Mouse (Mus musculus) neural tube, embryonic 15.5 days (tissue): ENCODE results near the gene Rapgefl1. TPM values are rescaled to one million over a fixed set of nuclear protein-coding genes. Genes with fewer than 3 reads are reported as not detected.
"Not testable (repeated sequence)": the region's sequence is repeated elsewhere in the genome, so short reads cannot be mapped to it uniquely, and the experiment has no call there.

Source experiments
- ATAC-seq: fragments of 200-750 bp; cut with Nextera tagmentation; 2 replicates; pipeline ENCODE4 v1.8.0; 2017; ENCODE audit warnings: mild to moderate bottlenecking, moderate TSS enrichment, moderate library complexity; ENCODE audit not compliant: low FRiP score
- H3K27ac ChIP-seq: fragments of 300-500 bp; sonication (generic); replicated peaks from 2 replicates; pipeline ENCODE4 v1.5.1; 2015; ENCODE audit warnings: mild to moderate bottlenecking, inconsistent platforms
- H3K27me3 ChIP-seq: fragments of 300-500 bp; sonication (generic); replicated peaks from 2 replicates; pipeline ENCODE4 v1.6.1; 2015; ENCODE audit warnings: inconsistent platforms
- H3K36me3 ChIP-seq: fragments of 300-500 bp; sonication (generic); 2 replicates; pipeline ENCODE4 v1.6.1; 2015; ENCODE audit warnings: inconsistent platforms
- H3K4me1 ChIP-seq: fragments of 300-500 bp; sonication (generic); 2 replicates; pipeline ENCODE4 v1.6.1; 2015; ENCODE audit warnings: inconsistent platforms
- H3K4me2 ChIP-seq: fragments of 300-500 bp; sonication (generic); 2 replicates; pipeline ENCODE4 v1.6.1; 2015; ENCODE audit warnings: inconsistent platforms, mild to moderate bottlenecking, moderate library complexity
- H3K4me3 ChIP-seq: fragments of 300-500 bp; sonication (generic); replicated peaks from 2 replicates; pipeline ENCODE4 v1.5.1; 2015; ENCODE audit warnings: mild to moderate bottlenecking, inconsistent platforms
- H3K9ac ChIP-seq: fragments of 300-500 bp; sonication (generic); replicated peaks from 2 replicates; pipeline ENCODE4 v1.6.1; 2015; ENCODE audit warnings: mild to moderate bottlenecking, inconsistent platforms
- H3K9me3 ChIP-seq: fragments of 300-500 bp; sonication (generic); replicated peaks from 2 replicates; pipeline ENCODE4 v1.6.1; 2016; ENCODE audit warnings: inconsistent platforms
- WGBS: fragments of 180-500 bp; shearing (Covaris S2); methylation state at CpG from one replicate; pipeline ENCODE4 v1.1.7; 2015; ENCODE audit warnings: mixed read lengths; 5-methylcytosine and 5-hydroxymethylcytosine counted together
- polyA plus RNA-seq: library from polyadenylated mRNA; unstranded; fragments of >200 nt; fragmentation: Nextera tagmentation; extraction: Ambion mirVana; gene quantifications from 2 replicates; pipeline ENCODE4 v1.2.1, GENCODE M21; 2015

The Rapgefl1 gene
- polyA plus RNA-seq, 1 experiment from 2014 or later, result 13.7 TPM

DNA sequence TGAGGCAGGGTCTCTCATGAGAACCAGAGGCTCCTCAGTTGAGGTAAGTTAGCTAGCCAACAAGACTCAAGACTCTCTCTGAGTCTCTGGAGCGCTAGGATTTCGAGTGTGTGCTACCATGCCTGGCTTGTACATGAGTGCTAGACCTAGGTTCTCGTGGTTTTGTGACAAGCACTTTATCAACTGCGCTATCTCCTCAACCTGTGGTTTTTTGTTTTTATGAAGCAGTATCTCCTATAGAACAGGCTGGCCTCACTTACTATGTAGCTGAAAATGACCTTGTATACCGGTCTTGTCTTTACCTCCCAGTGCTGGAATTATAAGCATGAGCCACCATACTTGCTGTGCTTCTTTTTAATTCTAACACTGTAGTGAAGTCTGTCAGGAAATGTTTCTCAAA, 15.6 kb upstream of the Rapgefl1 start:
- peaks cover 79% of the 10 kb centered on the region for H3K36me3 ChIP-seq
- WGBS, result 95% methylated on average over 5 of the region's 5 CpGs

DNA sequence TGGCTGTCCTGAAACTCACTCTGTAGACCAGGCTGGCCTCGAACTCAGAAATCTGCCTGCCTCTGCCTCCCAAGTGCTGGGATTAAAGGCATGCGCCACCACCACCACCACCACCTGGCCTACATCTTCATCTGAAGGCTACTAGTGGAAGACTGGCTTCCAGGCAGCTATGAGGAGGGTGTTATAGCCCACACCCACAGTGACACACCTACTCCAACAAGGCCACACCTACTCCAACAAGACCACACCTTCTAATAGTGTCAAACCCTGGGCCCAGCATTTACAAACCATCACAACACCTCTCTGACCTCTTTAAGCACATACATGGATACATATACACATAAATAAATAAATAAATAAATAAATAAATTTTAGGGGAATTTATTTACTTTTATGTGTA, 10.5 kb upstream of the Rapgefl1 start:
- ATAC-seq, H3K9ac ChIP-seq, H3K9me3 ChIP-seq, H3K4me3 ChIP-seq, H3K4me1 ChIP-seq, H3K27me3 ChIP-seq, H3K4me2 ChIP-seq, H3K27ac ChIP-seq: not testable (repeated sequence)
- peaks cover 88% of the 10 kb centered on the region for H3K36me3 ChIP-seq
- WGBS, result 100% methylated on average over 2 of the region's 2 CpGs

More for the DNA sequence above, 15.6 kb upstream of the Rapgefl1 start:
- H3K9ac ChIP-seq, result no peak overlapping the region
- H3K9me3 ChIP-seq, result no peaks in the 10 kb centered on the region
- ATAC-seq, result no peak
- H3K4me1 ChIP-seq, result 0 out of 2 replicates have a peak, but pooled peaks cover 4% of the 10 kb centered on the region
- no peak overlapping the region for H3K4me3 ChIP-seq
- no peak overlapping the region for H3K4me2 ChIP-seq
- H3K27ac ChIP-seq, result no peak overlapping the region
- H3K27me3 ChIP-seq, result no peaks in the 10 kb centered on the region

DNA sequence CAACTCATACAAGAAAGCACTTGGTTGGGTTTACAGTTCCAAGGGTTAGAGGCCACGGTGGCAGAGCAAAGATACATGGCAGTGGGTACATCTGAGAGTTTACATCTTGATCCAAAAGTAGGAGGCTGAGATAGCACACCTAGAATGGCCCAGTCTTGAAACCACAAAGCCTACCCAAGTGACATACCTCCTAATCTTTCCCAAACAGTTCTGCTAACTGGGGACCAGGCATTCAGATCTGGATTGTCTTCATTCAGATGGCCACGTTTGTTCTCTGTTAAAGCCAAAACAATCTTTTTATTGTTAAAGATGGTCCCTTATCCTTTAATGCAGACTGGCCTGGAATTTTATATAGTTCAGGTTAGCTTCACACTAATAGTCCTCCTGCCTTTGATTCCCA, 8.7 kb upstream of the Rapgefl1 start:
- Histone ChIP-seq H3K9ac (no peak overlapping the region), H3K27me3 (no peaks in the 10 kb centered on the region), H3K4me2 (no peak overlapping the region), H3K27ac (no peak overlapping the region), H3K9me3 (no peaks in the 10 kb centered on the region), H3K36me3 (peaks cover 88% of the 10 kb centered on the region), H3K4me1 (0 out of 2 replicates have a peak, but pooled peaks cover 4% of the 10 kb centered on the region), H3K4me3 (no peak overlapping the region)
- 94% methylated on average over 2 of the region's 2 CpGs for WGBS
- ATAC-seq, result no peak

DNA sequence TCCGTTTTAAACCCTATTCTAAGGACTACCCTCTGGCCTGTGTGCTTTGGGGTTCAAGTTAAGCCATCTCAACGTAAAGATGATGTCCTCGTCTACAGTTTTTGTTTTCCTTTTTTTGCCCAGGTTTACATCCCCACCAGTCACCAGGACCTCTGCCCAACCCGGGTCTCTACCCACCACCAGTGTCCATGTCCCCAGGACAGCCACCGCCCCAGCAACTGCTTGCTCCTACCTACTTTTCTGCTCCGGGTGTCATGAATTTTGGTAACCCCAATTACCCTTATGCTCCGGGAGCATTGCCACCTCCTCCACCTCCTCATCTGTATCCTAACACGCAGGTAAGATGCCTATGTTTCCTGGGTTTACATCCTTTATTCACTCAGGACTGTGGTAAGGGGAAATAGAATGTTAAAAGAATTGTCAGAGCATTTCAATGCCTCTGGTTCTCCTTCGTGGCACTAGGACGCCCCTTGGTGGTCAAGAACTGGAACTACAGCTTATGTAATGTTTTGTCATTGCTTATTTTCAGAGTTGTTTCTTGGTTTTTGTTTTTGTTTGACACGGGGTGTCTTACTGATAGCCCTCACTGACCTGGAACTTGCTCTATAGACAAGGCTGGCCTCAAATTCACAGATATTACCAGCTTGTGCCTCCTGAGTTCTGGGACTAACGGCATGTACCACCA, 7.4 kb upstream of the Rapgefl1 start:
- Histone ChIP-seq H3K4me3 (no peak overlapping the region), H3K9ac (no peak overlapping the region), H3K9me3 (no peaks in the 10 kb centered on the region), H3K27ac (no peak overlapping the region), H3K4me1 (0 out of 2 replicates have a peak, but pooled peaks cover 3% of the 10 kb centered on the region), H3K36me3 (peaks cover 89% of the 10 kb centered on the region), H3K4me2 (no peak overlapping the region), H3K27me3 (no peaks in the 10 kb centered on the region)
- WGBS, result 75% methylated on average over 12 of the region's 12 CpGs
- ATAC-seq, result no peak

DNA sequence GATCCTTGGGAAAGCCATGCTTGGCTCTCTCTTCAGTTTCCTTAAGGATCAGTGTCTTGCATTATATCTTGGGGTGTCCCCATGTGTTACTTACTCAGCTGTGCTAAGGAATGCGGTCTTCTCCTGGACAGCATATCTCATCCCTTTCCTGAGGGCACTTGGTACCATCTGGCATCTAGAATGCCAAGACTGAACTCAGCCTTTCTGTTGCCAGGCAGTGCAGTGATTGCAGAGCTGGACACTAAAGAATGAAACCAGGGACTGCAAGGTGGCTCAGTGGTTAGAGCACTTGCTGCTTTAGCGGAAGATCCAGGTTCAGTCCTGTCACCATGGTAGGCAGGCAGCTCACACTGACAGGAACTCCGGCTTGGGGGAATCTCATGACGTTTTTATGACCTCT, 6.7 kb upstream of the Rapgefl1 start:
- Histone ChIP-seq H3K9me3 (no peaks in the 10 kb centered on the region), H3K4me1 (no peaks in the 10 kb centered on the region), H3K36me3 (peaks cover 87% of the 10 kb centered on the region), H3K27ac (no peak overlapping the region), H3K27me3 (no peaks in the 10 kb centered on the region), H3K4me2 (no peak overlapping the region), H3K9ac (no peak overlapping the region), H3K4me3 (no peak overlapping the region)
- no peak for ATAC-seq
- 77% methylated on average over 4 of the region's 4 CpGs for WGBS

DNA sequence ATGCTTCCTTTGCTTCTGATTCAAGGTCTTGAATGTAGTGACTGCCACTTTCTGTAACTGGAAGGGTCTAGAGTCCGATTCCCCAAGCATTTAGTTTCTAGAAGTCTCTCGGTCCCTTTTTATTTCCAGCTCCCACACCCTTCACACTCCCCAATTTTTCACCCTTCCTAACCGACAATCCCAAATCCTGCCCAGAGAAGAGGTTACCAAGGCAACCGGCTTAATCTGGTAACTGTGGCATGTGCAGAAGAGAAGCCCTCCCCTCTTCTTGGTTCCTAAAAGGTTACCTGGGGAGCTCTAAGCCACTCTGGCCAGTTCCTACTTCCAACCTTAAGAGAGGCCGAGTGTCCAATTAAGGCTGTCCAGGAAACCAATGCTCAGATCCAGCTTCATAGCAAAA, 1.3 kb upstream of the Rapgefl1 start:
- H3K4me1 ChIP-seq, result peaks cover 35% of the 10 kb centered on the region
- H3K27ac ChIP-seq, result no peak overlapping the region
- H3K9me3 ChIP-seq, result no peaks in the 10 kb centered on the region
- no peak overlapping the region for H3K4me2 ChIP-seq
- no peaks in the 10 kb centered on the region for H3K27me3 ChIP-seq
- 47% methylated on average over 5 of the region's 5 CpGs for WGBS
- ATAC-seq, result no peak
- no peak overlapping the region for H3K9ac ChIP-seq
- H3K4me3 ChIP-seq, result no peak overlapping the region
- peaks cover 40% of the 10 kb centered on the region for H3K36me3 ChIP-seq

DNA sequence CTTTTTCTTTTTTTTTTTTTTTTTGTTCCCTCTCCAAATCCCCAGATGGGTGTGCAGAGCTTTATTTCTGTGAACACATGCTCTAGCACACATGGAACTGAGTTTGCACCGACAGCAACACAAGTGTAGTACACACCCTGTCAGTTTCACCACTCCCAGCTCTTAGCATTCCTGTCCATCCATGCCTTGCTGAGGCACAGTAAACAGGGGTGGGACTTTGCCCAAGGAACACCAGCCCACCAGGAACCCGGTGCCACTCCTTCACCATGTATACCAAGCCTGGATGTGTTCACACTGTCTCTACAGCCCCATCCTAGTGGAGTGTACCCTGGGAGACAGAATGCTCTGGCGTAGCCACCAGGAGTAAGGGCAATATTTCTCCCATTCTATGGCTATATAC, 860 bp upstream of the Rapgefl1 start:
- no peak for ATAC-seq

DNA sequence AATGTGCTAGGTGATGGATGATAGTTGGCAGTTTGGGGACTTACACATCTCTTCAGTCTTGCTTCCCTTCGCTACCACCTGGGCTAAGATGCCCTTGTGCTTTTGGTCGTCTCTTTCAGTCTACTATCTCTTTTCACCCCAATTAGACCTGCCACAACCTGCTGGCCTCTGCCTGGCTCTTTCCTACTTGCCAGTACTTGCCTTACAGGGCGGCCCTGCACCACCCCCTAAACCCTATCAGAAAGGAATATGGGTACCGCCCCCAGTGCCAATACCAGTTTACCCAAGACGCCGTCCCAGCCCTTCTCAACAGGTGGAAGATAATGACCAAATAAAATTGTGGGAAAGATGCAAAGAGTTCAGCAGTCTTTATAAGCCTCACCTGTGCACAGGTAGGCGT, 457 bp upstream of the Rapgefl1 start:
- 26% methylated on average over 7 of the region's 7 CpGs for WGBS
- Histone ChIP-seq H3K4me1 (peaks cover 35% of the 10 kb centered on the region), H3K27me3 (no peaks in the 10 kb centered on the region), H3K27ac (no peak overlapping the region; the same call in 1 of the 2 replicates), H3K36me3 (peaks cover 33% of the 10 kb centered on the region), H3K9me3 (no peaks in the 10 kb centered on the region), H3K4me2 (peak overlapping the region; percentile 83), H3K9ac (no peak overlapping the region), H3K4me3 (peak overlapping the region; percentile 61)
- ATAC-seq, result 0 out of 2 replicates have a peak, but pooled peaks have one; percentile 26

More for the DNA sequence above, 860 bp upstream of the Rapgefl1 start:
- Histone ChIP-seq H3K9ac (no peak overlapping the region), H3K27ac (no peak overlapping the region; the same call in 1 of the 2 replicates), H3K9me3 (no peaks in the 10 kb centered on the region), H3K27me3 (no peaks in the 10 kb centered on the region), H3K36me3 (peaks cover 37% of the 10 kb centered on the region), H3K4me1 (peaks cover 35% of the 10 kb centered on the region), H3K4me3 (no peak overlapping the region; the same call in 1 of the 2 replicates), H3K4me2 (no peak overlapping the region)
- 54% methylated on average over 3 of the region's 3 CpGs for whole genome bisulfite sequencing

DNA sequence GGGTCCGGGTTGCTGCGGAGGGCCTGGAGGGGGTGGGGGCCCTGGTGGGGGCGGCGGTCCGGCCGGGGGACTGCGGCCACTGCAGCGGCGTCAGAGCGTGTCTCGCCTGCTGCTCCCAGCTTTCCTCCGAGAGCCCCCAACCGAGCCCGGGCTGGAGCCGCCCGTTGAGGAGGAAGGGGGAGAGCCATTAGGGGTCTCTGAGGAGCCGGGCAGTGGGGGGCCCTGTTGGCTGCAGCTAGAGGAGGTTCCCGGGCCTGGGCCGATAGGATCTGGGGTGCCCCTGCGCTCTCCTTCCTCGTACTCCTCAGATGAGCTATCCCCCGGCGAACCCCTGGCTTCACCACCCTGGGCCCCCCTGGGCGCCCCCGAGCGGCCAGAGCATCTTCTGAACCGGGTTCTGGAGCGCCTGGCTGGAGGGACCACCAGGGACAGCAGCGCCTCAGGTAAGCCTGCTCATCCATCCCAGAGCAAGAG, 683 bp downstream of the Rapgefl1 start:
- ATAC-seq, result peak; percentile 62
- H3K4me2 ChIP-seq, result peak overlapping the region; percentile 83
- peaks cover 21% of the 10 kb centered on the region for H3K36me3 ChIP-seq
- peak overlapping the region; percentile 61 for H3K4me3 ChIP-seq
- WGBS, result 1% methylated on average over 15 of the region's 29 CpGs
- peak overlapping the region; percentile 76 for H3K9ac ChIP-seq
- peak overlapping the region; percentile 79 for H3K27ac ChIP-seq
- no peaks in the 10 kb centered on the region for H3K9me3 ChIP-seq
- peaks cover 35% of the 10 kb centered on the region for H3K4me1 ChIP-seq
- no peaks in the 10 kb centered on the region for H3K27me3 ChIP-seq

DNA sequence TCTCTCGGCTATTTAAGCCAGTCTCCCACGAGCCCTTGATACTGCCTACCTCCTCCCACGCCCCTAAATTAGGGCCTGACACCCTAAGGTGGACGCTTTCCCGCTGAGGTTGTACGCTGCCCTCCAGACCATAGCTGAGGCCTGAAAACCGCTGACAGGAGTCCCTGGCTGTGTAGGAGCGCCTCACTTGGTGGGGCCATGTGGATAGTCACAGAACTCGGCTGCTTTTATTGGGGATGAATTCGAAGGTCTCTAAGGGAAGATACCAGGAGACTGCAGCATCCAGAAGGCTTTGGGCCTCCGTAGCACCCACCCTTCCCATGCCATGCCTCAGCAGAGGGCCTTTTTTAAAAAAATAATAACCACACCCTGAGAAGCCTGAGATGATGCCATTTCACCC, 1.3 kb downstream of the Rapgefl1 start:
- WGBS, result 40% methylated on average over 11 of the region's 11 CpGs
- H3K4me1 ChIP-seq, result peaks cover 35% of the 10 kb centered on the region
- no peaks in the 10 kb centered on the region for H3K9me3 ChIP-seq
- no peak overlapping the region; the same call in 1 of the 2 replicates for H3K27ac ChIP-seq
- peak overlapping the region; percentile 83 for H3K4me2 ChIP-seq
- H3K4me3 ChIP-seq, result peak overlapping the region; percentile 61
- peak overlapping the region; percentile 76 for H3K9ac ChIP-seq
- peaks cover 15% of the 10 kb centered on the region for H3K36me3 ChIP-seq
- H3K27me3 ChIP-seq, result no peaks in the 10 kb centered on the region
- ATAC-seq, result 0 out of 2 replicates have a peak, but pooled peaks have one; percentile 4

DNA sequence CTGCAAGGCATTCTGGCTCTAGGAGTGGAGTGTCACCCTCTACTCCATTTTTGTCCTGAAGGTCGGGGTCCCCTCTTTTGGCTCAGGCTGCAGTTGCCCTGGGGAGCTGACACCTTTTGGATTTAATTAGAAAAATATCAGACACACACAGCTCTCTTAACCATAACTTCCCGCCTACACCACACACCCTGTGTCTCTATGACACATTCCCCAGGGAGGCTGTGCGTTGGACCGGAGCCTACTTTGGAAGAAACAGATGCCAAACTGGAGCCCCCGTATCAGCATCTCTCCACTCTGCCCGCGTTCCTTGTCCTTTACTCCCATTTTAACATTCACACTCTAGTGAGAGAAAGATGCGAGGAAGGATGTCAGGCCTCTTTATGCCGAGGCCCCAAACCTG, 1.9 kb downstream of the Rapgefl1 start:
- Histone ChIP-seq H3K4me1 (peaks cover 35% of the 10 kb centered on the region), H3K27ac (no peak overlapping the region), H3K4me3 (peak overlapping the region; percentile 61), H3K27me3 (no peaks in the 10 kb centered on the region), H3K9ac (peak overlapping the region; percentile 76), H3K9me3 (no peaks in the 10 kb centered on the region), H3K36me3 (peaks cover 9% of the 10 kb centered on the region), H3K4me2 (peak overlapping the region; percentile 83)
- ATAC-seq, result no peak
- 62% methylated on average over 9 of the region's 9 CpGs for WGBS

DNA sequence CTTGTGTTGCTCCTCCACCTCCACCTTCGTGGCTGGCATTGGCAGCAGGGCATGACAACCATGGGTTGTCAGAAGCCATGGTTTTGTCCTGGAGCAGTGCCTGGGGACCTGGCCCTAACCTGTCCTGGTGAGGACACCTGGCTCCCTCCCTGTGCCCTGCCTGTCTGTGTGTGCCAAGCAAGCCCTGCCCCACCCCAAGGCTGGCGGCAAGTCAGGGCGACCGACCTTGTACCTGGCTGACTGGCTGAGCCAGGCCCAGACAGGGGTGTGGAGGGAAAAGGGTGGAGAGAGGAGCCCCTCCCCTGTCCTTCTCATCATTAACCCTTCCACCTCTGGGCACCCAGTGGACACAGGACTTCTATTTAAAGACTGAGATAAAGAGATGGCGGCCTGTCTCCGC, 2.8 kb downstream of the Rapgefl1 start:
- ATAC-seq, result no peak
- WGBS, result 52% methylated on average over 6 of the region's 6 CpGs
- Histone ChIP-seq H3K9me3 (no peaks in the 10 kb centered on the region), H3K4me1 (peaks cover 35% of the 10 kb centered on the region), H3K4me3 (no peak overlapping the region), H3K27me3 (no peaks in the 10 kb centered on the region), H3K27ac (no peak overlapping the region), H3K9ac (no peak overlapping the region), H3K4me2 (peak overlapping the region; percentile 83; the same call in 1 of the 2 replicates), H3K36me3 (peaks cover under 1% of the 10 kb centered on the region)
